ENCODE assay signal across 8 mouse cellular contexts in the genomic region with DNA sequence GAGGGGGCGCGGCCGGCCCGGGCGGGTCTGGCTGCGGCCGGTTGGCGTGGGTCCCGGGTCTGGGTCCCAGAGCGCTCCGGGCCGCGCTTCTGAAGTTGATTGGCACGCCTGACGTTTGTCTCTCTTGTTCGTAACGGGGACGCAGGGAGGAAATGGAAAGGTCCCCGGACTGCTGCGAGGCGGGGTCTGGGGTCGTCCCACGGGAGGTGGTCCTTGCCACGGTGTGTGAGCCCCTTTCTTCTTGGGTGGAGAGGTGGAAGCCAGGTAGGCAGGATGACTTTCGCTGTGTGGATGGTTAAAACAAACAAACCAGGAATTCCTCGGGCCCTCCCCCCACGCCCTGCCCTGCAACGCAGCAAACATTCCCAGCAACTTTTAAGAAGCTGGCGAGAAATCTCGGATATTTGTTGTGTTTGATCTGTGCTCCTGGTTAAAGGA. TPM values are rescaled to one million over a fixed set of nuclear protein-coding genes. Genes with fewer than 3 reads are reported as not detected.
A peak's percentile ranks its signal among the peaks of the same experiment; 100 is the strongest.
DNase-seq lines count a peak whose midpoint lies in the region; ATAC-seq and TF ChIP-seq lines count a peak whose summit lies in the region.

No protein-coding gene starts in this region.

- WGBS in hindbrain, embryonic 10.5 days: under 1% methylated on average over 30 of the region's 30 CpGs
- under 1% methylated on average over 26 of the region's 30 CpGs for WGBS in liver, embryonic 14.5 days (ENCODE audit: insufficient replicate concordance)
- under 1% methylated on average over 28 of the region's 30 CpGs for WGBS in stomach, embryonic 15.5 days

- DNase-seq in layer of hippocampus, adult 18-20 months (ENCODE audit: low spot score in 2 of 2): peak; percentile 5 to 27
- no peak for DNase-seq in layer of hippocampus, adult 9-10 months (ENCODE audit: low spot score)
- peak; percentile 84 for DNase-seq in ES-CJ7 (ENCODE audit: low read depth, low spot score)
- no peak for DNase-seq in hindbrain, embryonic 10.5 days (ENCODE audit: low spot score)
- peak in 1 of 3 experiments; percentile 9 for DNase-seq in liver, embryonic 14.5 days (ENCODE audit: low read depth in 3 of 3, low spot score in 3 of 3)
- DNase-seq in cerebellum, adult 11 months: no peak

- H3K36me3 ChIP-seq in hindbrain, embryonic 10.5 days: peaks cover 5% of the 10 kb centered on the region; the same call in 1 of the 2 replicates
- H3K36me3 ChIP-seq in liver, embryonic 14.5 days (replicated peaks; ENCODE audit: control insufficient read depth, insufficient read depth, low read depth): no peaks in the 10 kb centered on the region
- no peaks in the 10 kb centered on the region for H3K36me3 ChIP-seq in stomach, embryonic 15.5 days

- TF ChIP-seq POLR2A in bone marrow macrophage, adult 2 months (IDR thresholded peaks at IDR 0.05; ENCODE audit: borderline replicate concordance, low read depth, low read length): no peak

- H3K4me3 ChIP-seq in bone marrow macrophage, adult 2 months (ENCODE audit: insufficient read depth, low read length): peak overlapping the region; percentile 97
- H3K4me3 ChIP-seq in hindbrain, embryonic 10.5 days: peak overlapping the region; percentile 81
- peak overlapping the region; percentile 85 to 98 for H3K4me3 ChIP-seq in liver, embryonic 14.5 days (ENCODE audit: insufficient read depth in 1 of 2, low read depth in 2 of 2, low read length in 2 of 2)
- peak overlapping the region; percentile 95 for H3K4me3 ChIP-seq in stomach, embryonic 15.5 days (replicated peaks)

- H3K27me3 ChIP-seq in hindbrain, embryonic 10.5 days (ENCODE audit: insufficient read depth, poor library complexity, severe bottlenecking): no peaks in the 10 kb centered on the region
- no peaks in the 10 kb centered on the region for H3K27me3 ChIP-seq in liver, embryonic 14.5 days (ENCODE audit: control insufficient read depth, insufficient read depth, low read length)
- H3K27me3 ChIP-seq in stomach, embryonic 15.5 days (replicated peaks): no peaks in the 10 kb centered on the region

- H3K9me3 ChIP-seq in hindbrain, embryonic 10.5 days: no peaks in the 10 kb centered on the region
- no peaks in the 10 kb centered on the region for H3K9me3 ChIP-seq in liver, embryonic 14.5 days (ENCODE audit: control insufficient read depth, low read length)
- no peaks in the 10 kb centered on the region for H3K9me3 ChIP-seq in stomach, embryonic 15.5 days

- no peak for TF ChIP-seq CTCF in bone marrow macrophage, adult 2 months (IDR thresholded peaks at IDR 0.05; ENCODE audit: low read depth, low read length)
- TF ChIP-seq CTCF in liver, embryonic 14.5 days (IDR thresholded peaks at IDR 0.05; ENCODE audit: low read depth): no peak

- peaks cover 5% of the 10 kb centered on the region for H3K4me1 ChIP-seq in bone marrow macrophage, adult 2 months (ENCODE audit: control insufficient read depth, insufficient read depth, low read length)
- peaks cover 17% of the 10 kb centered on the region for H3K4me1 ChIP-seq in hindbrain, embryonic 10.5 days (replicated peaks)
- H3K4me1 ChIP-seq in liver, embryonic 14.5 days (replicated peaks; ENCODE audit: control insufficient read depth in 2 of 2, insufficient read depth in 2 of 2, low read length in 1 of 2): peaks cover 3 to 4% of the 10 kb centered on the region in 2 experiments; a peak in 2 of 4 replicates
- no peaks in the 10 kb centered on the region for H3K4me1 ChIP-seq in stomach, embryonic 15.5 days

- TF ChIP-seq EP300 in liver, embryonic 14.5 days (IDR thresholded peaks at IDR 0.05; ENCODE audit: low read depth): no peak

- peak overlapping the region; percentile 94 for H3K4me2 ChIP-seq in liver, embryonic 14.5 days (ENCODE audit: low read depth)
- peak overlapping the region; percentile 57 for H3K4me2 ChIP-seq in stomach, embryonic 15.5 days

- peak overlapping the region; percentile 48 for H3K27ac ChIP-seq in bone marrow macrophage, adult 2 months (ENCODE audit: insufficient read depth, low read depth, low read length)
- H3K27ac ChIP-seq in hindbrain, embryonic 10.5 days: peak overlapping the region; percentile 98
- peak overlapping the region; percentile 60 for H3K27ac ChIP-seq in liver, embryonic 14.5 days
- peak overlapping the region; percentile 96 for H3K27ac ChIP-seq in stomach, embryonic 15.5 days

- peak overlapping the region; percentile 79 for H3K9ac ChIP-seq in liver, embryonic 14.5 days (replicated peaks)
- peak overlapping the region; percentile 91 for H3K9ac ChIP-seq in stomach, embryonic 15.5 days

- peak; percentile 51; the same call in 1 of the 2 replicates for ATAC-seq in liver, embryonic 14.5 days (ENCODE audit: insufficient read depth)
- ATAC-seq in stomach, embryonic 15.5 days (ENCODE audit: insufficient read depth, low FRiP score, low read depth): no peak; the same call in 1 of the 2 replicates

RNA-seq across cellular contexts. Expression of a gene that starts 0.4 kb away (rescaled TPM):
- total RNA-seq in layer of hippocampus, adult 18-20 months (2021): 10 to 100 TPM; 20.1 to 21.2 TPM
- polyA plus RNA-seq in bone marrow macrophage, adult 2 months (2012; ENCODE audit: insufficient read depth, insufficient read length, missing spikeins): 9.1 TPM in 2 replicates
- 5.8 and 8.0 TPM in 2 replicates for polyA plus RNA-seq in hindbrain, embryonic 10.5 days (2016; fragmentation: Nextera tagmentation; extraction: Ambion mirVana)
- polyA plus RNA-seq in liver, embryonic 14.5 days (2012; rRNA removed): 0.65 TPM in 2 replicates
- 1.3 and 1.4 TPM in 2 replicates for polyA plus RNA-seq in liver, embryonic 14.5 days (2014; fragmentation: Nextera tagmentation; extraction: Ambion mirVana)
- 7.8 and 8.4 TPM in 2 replicates for polyA plus RNA-seq in stomach, embryonic 15.5 days (2015; fragmentation: Nextera tagmentation; extraction: Ambion mirVana)

Comparison
In these comparisons a context has a peak if more than half of its experiments do, and no peak if none do; other contexts are left out.
1. DNase-seq: peak in layer of hippocampus, adult 18-20 months (2 of 2) and ES-CJ7 (single experiment); none in layer of hippocampus, adult 9-10 months (single experiment), hindbrain, embryonic 10.5 days (single experiment) and cerebellum, adult 11 months (single experiment).
2. H3K27ac ChIP-seq: peak in every context shown above with its lines; median percentile 98 in hindbrain, embryonic 10.5 days; 96 in stomach, embryonic 15.5 days; 60 in liver, embryonic 14.5 days; 48 in bone marrow macrophage, adult 2 months.
3. Peak in every context shown above with its lines, with median percentiles within 50 percentile points of each other: H3K4me3 ChIP-seq.